Comparison of ENCODE assay signal across 24 mouse cellular contexts in genomic region chr2:134003146-134003545, GRCm38 (mm10).
A peak's percentile ranks its signal among the peaks of the same experiment; 100 is the strongest.
DNase-seq lines count a peak whose midpoint lies in the region; ATAC-seq and TF ChIP-seq lines count a peak whose summit lies in the region.
"Had no signal": no experiment of that assay in that cellular context is flagged by ENCODE, and none has a peak within 500 bp of the region (broad histone marks: within the 10 kb centered on the region; RNA-seq: fewer than 3 reads in every experiment).

No protein-coding gene starts in this region.

- no peak for TF ChIP-seq CTCF in hindbrain, postnatal 0 days (IDR thresholded peaks at IDR 0.05; ENCODE audit: low read depth)
- no peak for TF ChIP-seq CTCF in brain, embryonic 14.5 days (IDR thresholded peaks at IDR 0.05; ENCODE audit: borderline replicate concordance, extremely low read depth, insufficient read depth, insufficient read length)
- TF ChIP-seq CTCF in forebrain, postnatal 0 days (IDR thresholded peaks at IDR 0.05; ENCODE audit: low read depth), result no peak

- H3K4me3 ChIP-seq in forebrain, embryonic 14.5 days (ENCODE audit: low read depth, low read length), result no peak overlapping the region
- no peak overlapping the region for H3K4me3 ChIP-seq in forebrain, embryonic 12.5 days (replicated peaks)
- no peak overlapping the region for H3K4me3 ChIP-seq in hindbrain, postnatal 0 days (ENCODE audit: low read length)
- H3K4me3 ChIP-seq in hindbrain, embryonic 10.5 days, result no peak overlapping the region
- H3K4me3 ChIP-seq in forebrain, postnatal 0 days (ENCODE audit: low read depth, low read length), result no peak overlapping the region
- H3K4me3 ChIP-seq: embryonic facial prominence, embryonic 13.5 days; heart, adult 2 months; heart, embryonic 15.5 days; hindbrain, embryonic 12.5 days had no signal

- TF ChIP-seq POLR2A in brain, embryonic 14.5 days (IDR thresholded peaks at IDR 0.05; ENCODE audit: borderline replicate concordance, extremely low read depth, insufficient read depth, insufficient read length, poor library complexity, severe bottlenecking), result no peak

- no peak overlapping the region for H3K27ac ChIP-seq in forebrain, embryonic 14.5 days (ENCODE audit: low read depth, low read length)
- H3K27ac ChIP-seq in forebrain, embryonic 12.5 days, result no peak overlapping the region
- no peak overlapping the region for H3K27ac ChIP-seq in hindbrain, postnatal 0 days
- no peak overlapping the region for H3K27ac ChIP-seq in hindbrain, embryonic 10.5 days
- H3K27ac ChIP-seq in forebrain, postnatal 0 days (ENCODE audit: low read depth, low read length), result no peak overlapping the region
- H3K27ac ChIP-seq: embryonic facial prominence, embryonic 13.5 days; heart, adult 2 months; heart, embryonic 15.5 days; hindbrain, embryonic 12.5 days had no signal

- no peak overlapping the region for H3K9ac ChIP-seq in forebrain, embryonic 14.5 days (ENCODE audit: low read length)
- H3K9ac ChIP-seq in forebrain, embryonic 12.5 days, result no peak overlapping the region
- H3K9ac ChIP-seq in hindbrain, postnatal 0 days (replicated peaks; ENCODE audit: low read length), result no peak overlapping the region
- no peak overlapping the region for H3K9ac ChIP-seq in forebrain, postnatal 0 days
- H3K9ac ChIP-seq: embryonic facial prominence, embryonic 13.5 days; heart, embryonic 15.5 days; hindbrain, embryonic 12.5 days had no signal

- peak; percentile 80 for DNase-seq in forebrain, embryonic 14.5 days (ENCODE audit: low spot score)
- peak; percentile 37 for DNase-seq in hindbrain, postnatal 0 days (ENCODE audit: low spot score)
- DNase-seq in hindbrain, embryonic 10.5 days (ENCODE audit: low spot score), result no peak
- DNase-seq in brain, embryonic 14.5 days (ENCODE audit: low read depth), result peak; percentile 84
- DNase-seq in forebrain, postnatal 0 days, result peak; percentile 47
- no peak for DNase-seq in natural killer cell, adult 2 months (ENCODE audit: low spot score in 2 of 2)
- DNase-seq: adrenal gland, postnatal 14 days; cerebellum, adult 11 months; cerebellum, adult 9-10 months; cerebellum, postnatal 36 days; gastrocnemius, postnatal 10 days; heart, adult 2 months; heart, postnatal 14 days; kidney, adult 8-10 months had no signal

- peak; percentile 89 for ATAC-seq in forebrain, embryonic 14.5 days
- no peak for ATAC-seq in forebrain, embryonic 12.5 days (ENCODE audit: low FRiP score)
- ATAC-seq in hindbrain, postnatal 0 days, result no peak; the same call in 1 of the 2 replicates
- peak; percentile 60 for ATAC-seq in forebrain, postnatal 0 days
- ATAC-seq: activated CD4-positive, CD25-positive, alpha-beta regulatory T cell, adult 4 months; inflammation-experienced regulatory T-cells, adult 6 months; intestine, postnatal 0 days; Patski had no signal

- no peaks in the 10 kb centered on the region for H3K9me3 ChIP-seq in forebrain, embryonic 14.5 days (replicated peaks; ENCODE audit: control insufficient read depth, low read length)
- no peaks in the 10 kb centered on the region for H3K9me3 ChIP-seq in forebrain, embryonic 12.5 days
- no peaks in the 10 kb centered on the region for H3K9me3 ChIP-seq in hindbrain, postnatal 0 days (ENCODE audit: low read length)
- no peaks in the 10 kb centered on the region for H3K9me3 ChIP-seq in hindbrain, embryonic 10.5 days
- H3K9me3 ChIP-seq in forebrain, postnatal 0 days (ENCODE audit: low read length), result no peaks in the 10 kb centered on the region
- H3K9me3 ChIP-seq: embryonic facial prominence, embryonic 13.5 days; heart, embryonic 15.5 days; hindbrain, embryonic 12.5 days had no signal

- H3K27me3 ChIP-seq in forebrain, embryonic 14.5 days (replicated peaks; ENCODE audit: control insufficient read depth, insufficient read depth, low read length), result no peaks in the 10 kb centered on the region
- no peaks in the 10 kb centered on the region for H3K27me3 ChIP-seq in forebrain, embryonic 12.5 days
- no peaks in the 10 kb centered on the region for H3K27me3 ChIP-seq in hindbrain, postnatal 0 days (ENCODE audit: insufficient read depth, low read length)
- no peaks in the 10 kb centered on the region for H3K27me3 ChIP-seq in hindbrain, embryonic 10.5 days (ENCODE audit: insufficient read depth, poor library complexity, severe bottlenecking)
- no peaks in the 10 kb centered on the region for H3K27me3 ChIP-seq in forebrain, postnatal 0 days (ENCODE audit: insufficient read depth, low read length)
- H3K27me3 ChIP-seq: CH12.LX; embryonic facial prominence, embryonic 13.5 days; heart, embryonic 15.5 days; hindbrain, embryonic 12.5 days had no signal

- H3K4me1 ChIP-seq in forebrain, embryonic 14.5 days (ENCODE audit: control insufficient read depth, insufficient read depth, low read length), result no peaks in the 10 kb centered on the region
- no peaks in the 10 kb centered on the region for H3K4me1 ChIP-seq in forebrain, embryonic 12.5 days
- no peaks in the 10 kb centered on the region for H3K4me1 ChIP-seq in hindbrain, postnatal 0 days (ENCODE audit: insufficient read depth, low read length)
- no peaks in the 10 kb centered on the region for H3K4me1 ChIP-seq in hindbrain, embryonic 10.5 days (replicated peaks)
- 0 out of 2 replicates have a peak, but pooled peaks cover 3% of the 10 kb centered on the region for H3K4me1 ChIP-seq in forebrain, postnatal 0 days (ENCODE audit: insufficient read depth)
- H3K4me1 ChIP-seq: heart, embryonic 15.5 days; hindbrain, embryonic 12.5 days had no signal

- H3K4me2 ChIP-seq in forebrain, embryonic 14.5 days (ENCODE audit: low read length), result no peak overlapping the region
- H3K4me2 ChIP-seq in forebrain, embryonic 12.5 days, result no peak overlapping the region
- H3K4me2 ChIP-seq in hindbrain, postnatal 0 days (ENCODE audit: low read depth, low read length), result no peak overlapping the region
- H3K4me2 ChIP-seq in forebrain, postnatal 0 days (ENCODE audit: low read depth), result no peak overlapping the region
- H3K4me2 ChIP-seq: embryonic facial prominence, embryonic 13.5 days; heart, embryonic 11.5 days; heart, embryonic 15.5 days; hindbrain, embryonic 12.5 days had no signal

- WGBS in forebrain, embryonic 14.5 days, result 44% methylated on average over 1 of the region's 1 CpGs
- 60% methylated on average over 1 of the region's 1 CpGs for WGBS in forebrain, embryonic 12.5 days
- 58% methylated on average over 1 of the region's 1 CpGs for WGBS in hindbrain, postnatal 0 days
- whole genome bisulfite sequencing in hindbrain, embryonic 10.5 days, result 80% methylated on average over 1 of the region's 1 CpGs
- 26% methylated on average over 1 of the region's 1 CpGs for WGBS in forebrain, postnatal 0 days

- no peaks in the 10 kb centered on the region for H3K36me3 ChIP-seq in forebrain, embryonic 14.5 days (ENCODE audit: control insufficient read depth, insufficient read depth, low read length)
- no peaks in the 10 kb centered on the region for H3K36me3 ChIP-seq in forebrain, embryonic 12.5 days (replicated peaks)
- no peaks in the 10 kb centered on the region for H3K36me3 ChIP-seq in hindbrain, postnatal 0 days (ENCODE audit: insufficient read depth, low read length)
- H3K36me3 ChIP-seq in hindbrain, embryonic 10.5 days, result no peaks in the 10 kb centered on the region
- no peaks in the 10 kb centered on the region for H3K36me3 ChIP-seq in forebrain, postnatal 0 days (ENCODE audit: insufficient read depth)
- H3K36me3 ChIP-seq: embryonic facial prominence, embryonic 13.5 days; heart, embryonic 15.5 days; hindbrain, embryonic 12.5 days had no signal

Comparison
In these comparisons a context has a peak if more than half of its experiments do, and no peak if none do; other contexts are left out.
1. ATAC-seq: peak in forebrain, embryonic 14.5 days (single experiment) and forebrain, postnatal 0 days (single experiment); none in forebrain, embryonic 12.5 days (single experiment) and hindbrain, postnatal 0 days (single experiment).
2. DNase-seq: peak in forebrain, embryonic 14.5 days (single experiment), hindbrain, postnatal 0 days (single experiment), brain, embryonic 14.5 days (single experiment) and forebrain, postnatal 0 days (single experiment); none in hindbrain, embryonic 10.5 days (single experiment) and natural killer cell, adult 2 months (0 of 2).